Mouse (Mus musculus): ENCODE measurements around the gene P3h3.

GRCm38 (mm10) chr6:124854647-124855046 is 2.9 kb downstream of the P3h3 start:
- TF ChIP-seq CTCF (IDR thresholded peaks at IDR 0.05; ENCODE audit: borderline replicate concordance, control insufficient read depth, extremely low read depth, insufficient read depth, low read length, poor library complexity) (no peak), POLR2A (IDR thresholded peaks at IDR 0.05; ENCODE audit: control insufficient read depth, extremely low read depth, insufficient read depth, low read length, poor library complexity) (no peak)
